ENCODE assay signal across 8 mouse cellular contexts in genomic region chr7:112684626-112685561, GRCm38 (mm10). TPM values are rescaled to one million over a fixed set of nuclear protein-coding genes. Genes with fewer than 3 reads are reported as not detected.
A peak's percentile ranks its signal among the peaks of the same experiment; 100 is the strongest.
DNase-seq lines count a peak whose midpoint lies in the region; ATAC-seq and TF ChIP-seq lines count a peak whose summit lies in the region.

No protein-coding gene starts in this region.

- WGBS in kidney, postnatal 0 days, result 39% methylated on average over 23 of the region's 23 CpGs
- WGBS in forebrain, embryonic 14.5 days, result 6% methylated on average over 23 of the region's 23 CpGs
- WGBS in cerebellum, adult 2 months, result 63% methylated on average over 23 of the region's 23 CpGs

- TF ChIP-seq CTCF in kidney, postnatal 0 days (IDR thresholded peaks at IDR 0.05; ENCODE audit: low read depth), result no peak
- no peak for TF ChIP-seq CTCF in cerebellum, adult 2 months (IDR thresholded peaks at IDR 0.05; ENCODE audit: borderline replicate concordance, insufficient read depth, low read depth, low read length)

- H3K9me3 ChIP-seq in kidney, postnatal 0 days (replicated peaks; ENCODE audit: low read length), result no peaks in the 10 kb centered on the region
- H3K9me3 ChIP-seq in forebrain, embryonic 14.5 days (replicated peaks; ENCODE audit: control insufficient read depth, low read length), result no peaks in the 10 kb centered on the region

- H3K36me3 ChIP-seq in kidney, postnatal 0 days (ENCODE audit: insufficient read depth, low read length), result no peaks in the 10 kb centered on the region
- no peaks in the 10 kb centered on the region for H3K36me3 ChIP-seq in forebrain, embryonic 14.5 days (ENCODE audit: control insufficient read depth, insufficient read depth, low read length)

- no peak overlapping the region for H3K4me3 ChIP-seq in kidney, postnatal 0 days (replicated peaks; ENCODE audit: low read depth, low read length)
- H3K4me3 ChIP-seq in forebrain, embryonic 14.5 days (ENCODE audit: low read depth, low read length), result no peak overlapping the region
- no peak overlapping the region for H3K4me3 ChIP-seq in cerebellum, adult 2 months (replicated peaks; ENCODE audit: insufficient read depth, low read depth, low read length)

- TF ChIP-seq POLR2A in cerebellum, adult 2 months (IDR thresholded peaks at IDR 0.05; ENCODE audit: borderline replicate concordance, insufficient read depth, low read length), result no peak

- no peak for DNase-seq in kidney, postnatal 0 days (ENCODE audit: low spot score)
- DNase-seq in kidney, postnatal 25 days, result no peak
- peak; percentile 66 for DNase-seq in forebrain, embryonic 14.5 days (ENCODE audit: low spot score)
- peak; percentile 62 for DNase-seq in heart, postnatal 4 days
- peak; percentile 40 for DNase-seq in lung, postnatal 36 days
- DNase-seq in cerebellum, adult 2 months, result no peak
- no peak for DNase-seq in cerebellum, adult 8-10 months

- H3K27ac ChIP-seq in kidney, postnatal 0 days, result no peak overlapping the region
- no peak overlapping the region for H3K27ac ChIP-seq in forebrain, embryonic 14.5 days (ENCODE audit: low read depth, low read length)
- no peak overlapping the region for H3K27ac ChIP-seq in cerebellum, adult 2 months (ENCODE audit: insufficient read depth, low read length)

- peak overlapping the region; percentile 1; the same call in 1 of the 2 replicates for H3K4me2 ChIP-seq in kidney, postnatal 0 days (ENCODE audit: low read length)
- peak overlapping the region; percentile 40 for H3K4me2 ChIP-seq in forebrain, embryonic 14.5 days (ENCODE audit: low read length)

- no peaks in the 10 kb centered on the region for H3K27me3 ChIP-seq in kidney, postnatal 0 days (ENCODE audit: insufficient read depth, low read length)
- no peaks in the 10 kb centered on the region for H3K27me3 ChIP-seq in forebrain, embryonic 14.5 days (replicated peaks; ENCODE audit: control insufficient read depth, insufficient read depth, low read length)
- H3K27me3 ChIP-seq in cerebellum, adult 2 months (ENCODE audit: control insufficient read depth, insufficient read depth, low read length), result no peaks in the 10 kb centered on the region

- H3K4me1 ChIP-seq in kidney, postnatal 0 days (replicated peaks; ENCODE audit: insufficient read depth, low read length), result peaks cover 44% of the 10 kb centered on the region
- peaks cover 38% of the 10 kb centered on the region for H3K4me1 ChIP-seq in forebrain, embryonic 14.5 days (ENCODE audit: control insufficient read depth, insufficient read depth, low read length)
- peaks cover 4% of the 10 kb centered on the region; the same call in 1 of the 2 replicates for H3K4me1 ChIP-seq in cerebellum, adult 2 months (ENCODE audit: control insufficient read depth, insufficient read depth, low read length)

- no peak overlapping the region for H3K9ac ChIP-seq in kidney, postnatal 0 days (ENCODE audit: low read depth, low read length)
- no peak overlapping the region for H3K9ac ChIP-seq in forebrain, embryonic 14.5 days (ENCODE audit: low read length)

- ATAC-seq in kidney, postnatal 0 days (replicated peaks; ENCODE audit: low FRiP score, low read depth), result no peak
- peak; percentile 31; the same call in 1 of the 2 replicates for ATAC-seq in forebrain, embryonic 14.5 days
- ATAC-seq in monocyte, adult 5-6 weeks (replicated peaks; ENCODE audit: insufficient number of reproducible peaks, low FRiP score, low TSS enrichment, poor library complexity, severe bottlenecking), result no peak

RNA-seq across cellular contexts. Expression of gene Tead1, which starts 5.8 kb away (rescaled TPM):
- polyA plus RNA-seq in kidney, postnatal 0 days (2015; fragmentation: Nextera tagmentation; extraction: Ambion mirVana), result 14.9 and 17.1 TPM in 2 replicates
- polyA plus RNA-seq in forebrain, embryonic 14.5 days (2014; fragmentation: Nextera tagmentation; extraction: Ambion mirVana), result 6.0 and 7.8 TPM in 2 replicates
- total RNA-seq in heart, postnatal 4 days (2021), result 100 to 1,000 TPM; 180 to 186 TPM
- not detected in 3 replicates for total RNA-seq in monocyte, adult 5-6 weeks (2017)
- 7.2 and 8.8 TPM in 2 replicates for polyA plus RNA-seq in cerebellum, adult 2 months (2012; rRNA removed)

Comparison
In these comparisons a context has a peak if more than half of its experiments do, and no peak if none do; other contexts are left out.
1. DNase-seq: peak in forebrain, embryonic 14.5 days (single experiment), heart, postnatal 4 days (single experiment) and lung, postnatal 36 days (single experiment); none in kidney, postnatal 0 days (single experiment), kidney, postnatal 25 days (0 of 2), cerebellum, adult 2 months (0 of 2) and cerebellum, adult 8-10 months (single experiment).